Mouse (Mus musculus): ENCODE measurements at regions not wholly inside any gene's neighbourhood (a gene's known extent, or its start where the extent isn't known, plus 50 kb on each side); places are given as distances from the start of the nearest gene placed in this dataset.

GRCm38 (mm10) chr16:53064151-53064550, 610.3 kb upstream of the Alcam start:
- Histone ChIP-seq H3K36me3 (ENCODE audit: control insufficient read depth, insufficient read depth, low read length) (no peaks in the 10 kb centered on the region), H3K27me3 (ENCODE audit: control insufficient read depth, insufficient read depth, low read length) (no peaks in the 10 kb centered on the region), H3K4me3 (ENCODE audit: control insufficient read depth, insufficient read depth, low read length) (no peak overlapping the region), H3K27ac (ENCODE audit: control insufficient read depth, insufficient read depth, low read length) (no peak overlapping the region), H3K4me1 (replicated peaks; ENCODE audit: control insufficient read depth, insufficient read depth, low read length) (no peaks in the 10 kb centered on the region)
- DNase-seq: no peak
- WGBS: 87% methylated on average over 3 of the region's 3 CpGs
- TF ChIP-seq CTCF (IDR thresholded peaks at IDR 0.05; ENCODE audit: borderline replicate concordance, control insufficient read depth, extremely low read depth, insufficient read depth, low read length, poor library complexity): no peak
- no peak for TF ChIP-seq POLR2A (IDR thresholded peaks at IDR 0.05; ENCODE audit: control insufficient read depth, extremely low read depth, insufficient read depth, low read length, poor library complexity)

- no peak for DNase-seq
- no peak overlapping the region for H3K4me3 ChIP-seq (ENCODE audit: control insufficient read depth, insufficient read depth, low read length)
These were observed 609.2 kb upstream of the Alcam start for GRCm38 (mm10) chr16:53063061-53063460.

GRCm38 (mm10) chr16:53026056-53026455, 572.2 kb upstream of the Alcam start:
- no peak for DNase-seq
- H3K27ac ChIP-seq (ENCODE audit: control insufficient read depth, insufficient read depth, low read length): no peak overlapping the region
- no peak for TF ChIP-seq CTCF (IDR thresholded peaks at IDR 0.05; ENCODE audit: borderline replicate concordance, control insufficient read depth, extremely low read depth, insufficient read depth, low read length, poor library complexity)
- no peak for TF ChIP-seq POLR2A (IDR thresholded peaks at IDR 0.05; ENCODE audit: control insufficient read depth, extremely low read depth, insufficient read depth, low read length, poor library complexity)
- H3K4me3 ChIP-seq (ENCODE audit: control insufficient read depth, insufficient read depth, low read length): no peak overlapping the region
- no peaks in the 10 kb centered on the region for H3K36me3 ChIP-seq (ENCODE audit: control insufficient read depth, insufficient read depth, low read length)
- no peaks in the 10 kb centered on the region for H3K4me1 ChIP-seq (replicated peaks; ENCODE audit: control insufficient read depth, insufficient read depth, low read length)
- no peaks in the 10 kb centered on the region for H3K27me3 ChIP-seq (ENCODE audit: control insufficient read depth, insufficient read depth, low read length)
- 67% methylated on average over 1 of the region's 1 CpGs for WGBS

More at GRCm38 (mm10) chr16:53063061-53063460, 609.2 kb upstream of the Alcam start:
- H3K27ac ChIP-seq (ENCODE audit: control insufficient read depth, insufficient read depth, low read length): no peak overlapping the region
- TF ChIP-seq CTCF (IDR thresholded peaks at IDR 0.05; ENCODE audit: borderline replicate concordance, control insufficient read depth, extremely low read depth, insufficient read depth, low read length, poor library complexity) (no peak), POLR2A (IDR thresholded peaks at IDR 0.05; ENCODE audit: control insufficient read depth, extremely low read depth, insufficient read depth, low read length, poor library complexity) (no peak)
- no peaks in the 10 kb centered on the region for H3K36me3 ChIP-seq (ENCODE audit: control insufficient read depth, insufficient read depth, low read length)
- no peaks in the 10 kb centered on the region for H3K4me1 ChIP-seq (replicated peaks; ENCODE audit: control insufficient read depth, insufficient read depth, low read length)
- WGBS: 89% methylated on average over 5 of the region's 5 CpGs
- H3K27me3 ChIP-seq (ENCODE audit: control insufficient read depth, insufficient read depth, low read length): no peaks in the 10 kb centered on the region

- WGBS: 95% methylated on average over 1 of the region's 1 CpGs
- Histone ChIP-seq H3K4me1 (replicated peaks; ENCODE audit: control insufficient read depth, insufficient read depth, low read length) (no peaks in the 10 kb centered on the region), H3K4me3 (ENCODE audit: control insufficient read depth, insufficient read depth, low read length) (no peak overlapping the region), H3K36me3 (ENCODE audit: control insufficient read depth, insufficient read depth, low read length) (no peaks in the 10 kb centered on the region), H3K27ac (ENCODE audit: control insufficient read depth, insufficient read depth, low read length) (no peak overlapping the region), H3K27me3 (ENCODE audit: control insufficient read depth, insufficient read depth, low read length) (no peaks in the 10 kb centered on the region)
- TF ChIP-seq CTCF (IDR thresholded peaks at IDR 0.05; ENCODE audit: borderline replicate concordance, control insufficient read depth, extremely low read depth, insufficient read depth, low read length, poor library complexity) (no peak), POLR2A (IDR thresholded peaks at IDR 0.05; ENCODE audit: control insufficient read depth, extremely low read depth, insufficient read depth, low read length, poor library complexity) (no peak)
- no peak for DNase-seq
These were observed 558.0 kb upstream of the Alcam start for GRCm38 (mm10) chr16:53011847-53012246.

- no peak for DNase-seq
- TF ChIP-seq CTCF (IDR thresholded peaks at IDR 0.05; ENCODE audit: borderline replicate concordance, control insufficient read depth, extremely low read depth, insufficient read depth, low read length, poor library complexity) (no peak), POLR2A (IDR thresholded peaks at IDR 0.05; ENCODE audit: control insufficient read depth, extremely low read depth, insufficient read depth, low read length, poor library complexity) (no peak)
- no peak overlapping the region for H3K27ac ChIP-seq (ENCODE audit: control insufficient read depth, insufficient read depth, low read length)
- no peaks in the 10 kb centered on the region for H3K4me1 ChIP-seq (replicated peaks; ENCODE audit: control insufficient read depth, insufficient read depth, low read length)
- no peak overlapping the region for H3K4me3 ChIP-seq (ENCODE audit: control insufficient read depth, insufficient read depth, low read length)
- WGBS: 94% methylated on average over 1 of the region's 1 CpGs
- no peaks in the 10 kb centered on the region for H3K27me3 ChIP-seq (ENCODE audit: control insufficient read depth, insufficient read depth, low read length)
- H3K36me3 ChIP-seq (ENCODE audit: control insufficient read depth, insufficient read depth, low read length): no peaks in the 10 kb centered on the region
These were observed 535.1 kb upstream of the Alcam start for GRCm38 (mm10) chr16:52988852-52989397.

GRCm38 (mm10) chr16:52984336-52984735, 530.5 kb upstream of the Alcam start:
- 77% methylated on average over 1 of the region's 1 CpGs for WGBS
- no peak for TF ChIP-seq POLR2A (IDR thresholded peaks at IDR 0.05; ENCODE audit: control insufficient read depth, extremely low read depth, insufficient read depth, low read length, poor library complexity)
- no peak for TF ChIP-seq CTCF (IDR thresholded peaks at IDR 0.05; ENCODE audit: borderline replicate concordance, control insufficient read depth, extremely low read depth, insufficient read depth, low read length, poor library complexity)
- no peak for DNase-seq
- Histone ChIP-seq H3K27ac (ENCODE audit: control insufficient read depth, insufficient read depth, low read length) (no peak overlapping the region), H3K4me1 (replicated peaks; ENCODE audit: control insufficient read depth, insufficient read depth, low read length) (no peaks in the 10 kb centered on the region), H3K27me3 (ENCODE audit: control insufficient read depth, insufficient read depth, low read length) (no peaks in the 10 kb centered on the region), H3K36me3 (ENCODE audit: control insufficient read depth, insufficient read depth, low read length) (no peaks in the 10 kb centered on the region), H3K4me3 (ENCODE audit: control insufficient read depth, insufficient read depth, low read length) (no peak overlapping the region)

GRCm38 (mm10) chr16:52980995-52981394, 527.1 kb upstream of the Alcam start:
- Histone ChIP-seq H3K4me3 (ENCODE audit: control insufficient read depth, insufficient read depth, low read length) (no peak overlapping the region), H3K27ac (ENCODE audit: control insufficient read depth, insufficient read depth, low read length) (no peak overlapping the region), H3K4me1 (replicated peaks; ENCODE audit: control insufficient read depth, insufficient read depth, low read length) (no peaks in the 10 kb centered on the region), H3K27me3 (ENCODE audit: control insufficient read depth, insufficient read depth, low read length) (no peaks in the 10 kb centered on the region), H3K36me3 (ENCODE audit: control insufficient read depth, insufficient read depth, low read length) (no peaks in the 10 kb centered on the region)
- WGBS: 90% methylated on average over 2 of the region's 2 CpGs
- TF ChIP-seq POLR2A (IDR thresholded peaks at IDR 0.05; ENCODE audit: control insufficient read depth, extremely low read depth, insufficient read depth, low read length, poor library complexity): no peak
- no peak for TF ChIP-seq CTCF (IDR thresholded peaks at IDR 0.05; ENCODE audit: borderline replicate concordance, control insufficient read depth, extremely low read depth, insufficient read depth, low read length, poor library complexity)
- DNase-seq: no peak
